Mouse (Mus musculus) liver, embryonic 11.5 days (tissue): ENCODE data around the gene Creld1. TPM values are rescaled to one million over a fixed set of nuclear protein-coding genes. Genes with fewer than 3 reads are reported as not detected.

ENCODE experiments used
- ATAC-seq: fragments of 200-750 bp; cut with Nextera tagmentation; replicated peaks from 2 replicates; pipeline ENCODE4 v1.8.0; 2017; ENCODE audit warnings: moderate number of reproducible peaks, mild to moderate bottlenecking, moderate TSS enrichment, moderate library complexity; ENCODE audit not compliant: low FRiP score
- DNase-seq: peaks from one replicate; pipeline ENCODE4 v3.0.0-alpha.2; 2017; ENCODE audit warnings: low spot score
- H3K27ac ChIP-seq: fragments of 300-500 bp; sonication (generic); 2 replicates; pipeline ENCODE4 v1.5.1; 2014; ENCODE audit warnings: mild to moderate bottlenecking, low read depth, low read length, control low read depth
- H3K27me3 ChIP-seq: fragments of 300-500 bp; sonication (generic); replicated peaks from 2 replicates; pipeline ENCODE4 v1.6.1; 2014; ENCODE audit warnings: low read length, mixed read lengths; ENCODE audit not compliant: control insufficient read depth, insufficient read depth
- H3K36me3 ChIP-seq: fragments of 300-500 bp; sonication (generic); 2 replicates; pipeline ENCODE4 v1.6.1; 2014; ENCODE audit warnings: mild to moderate bottlenecking, low read length, moderate library complexity, mixed read lengths; ENCODE audit not compliant: control insufficient read depth, insufficient read depth
- H3K4me1 ChIP-seq: fragments of 300-500 bp; sonication (generic); replicated peaks from 2 replicates; pipeline ENCODE4 v1.6.1; 2014; ENCODE audit warnings: low read length, mixed read lengths; ENCODE audit not compliant: control insufficient read depth, insufficient read depth
- H3K4me2 ChIP-seq: fragments of 300-500 bp; sonication (generic); 2 replicates; pipeline ENCODE4 v1.6.1; 2014; ENCODE audit warnings: mild to moderate bottlenecking, control low read depth, moderate library complexity
- H3K4me3 ChIP-seq: fragments of 300-500 bp; sonication (generic); 2 replicates; pipeline ENCODE4 v1.5.1; 2014; ENCODE audit warnings: low read depth, low read length, control low read depth
- H3K9ac ChIP-seq: fragments of 300-500 bp; sonication (generic); 2 replicates; pipeline ENCODE4 v1.6.1; 2014; ENCODE audit warnings: low read depth, low read length, control low read depth
- H3K9me3 ChIP-seq: fragments of 300-500 bp; sonication (generic); 2 replicates; pipeline ENCODE4 v1.6.1; 2016; ENCODE audit warnings: low read length, inconsistent platforms, mixed read lengths; ENCODE audit not compliant: control insufficient read depth
- WGBS: fragments of 180-500 bp; shearing (Covaris S2); extraction: QIAGEN DNeasy Blood & Tissue Kit; methylation state at CpG from one replicate; pipeline ENCODE4 v1.1.7; 2014; 5-methylcytosine and 5-hydroxymethylcytosine counted together
- microRNA-seq: library from miRNA; unstranded; fragments of <30 nt; microRNA quantifications from one replicate; pipeline ENCODE4, GENCODE M21; 2017; ENCODE audit warnings: borderline number of aligned reads
- polyA plus RNA-seq: library from polyadenylated mRNA; unstranded; fragments of >200 nt; fragmentation: Nextera tagmentation; extraction: Ambion mirVana; gene quantifications from 2 replicates; pipeline ENCODE4 v1.2.1, GENCODE M21; 2014

The Creld1 gene
- polyA plus RNA-seq, 1 experiment from 2014 or later, result 18.5 TPM

DNA sequence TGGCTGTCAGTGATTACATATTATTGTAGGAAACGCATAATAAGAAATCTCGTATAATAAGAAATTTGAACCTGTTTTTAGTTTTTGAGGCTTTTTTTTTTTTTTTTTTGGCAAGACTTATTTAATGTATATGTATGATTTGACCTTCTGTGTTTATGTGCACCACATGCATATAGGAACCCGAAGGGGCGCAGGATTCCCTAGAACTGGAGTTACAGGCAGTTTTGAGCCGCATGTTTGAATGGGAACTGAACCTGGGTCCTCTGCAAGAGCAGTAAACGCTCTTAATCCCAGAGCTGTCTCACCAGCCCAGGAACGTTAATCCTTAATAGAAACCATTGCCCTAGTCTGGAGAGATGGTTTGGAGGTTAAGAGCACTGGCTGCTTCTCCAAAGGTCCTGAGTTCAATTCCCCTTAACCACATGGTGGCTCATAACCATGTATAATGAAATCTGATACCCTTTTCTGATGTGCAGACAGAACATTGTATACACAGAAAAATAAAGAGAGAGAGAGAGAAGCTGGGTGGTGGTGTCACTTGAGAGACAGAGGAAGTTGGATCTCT is 48.8 kb downstream of the Creld1 start:
- Histone ChIP-seq H3K4me3 (peak overlapping the region; percentile 70), H3K9me3 (no peaks in the 10 kb centered on the region), H3K27me3 (no peaks in the 10 kb centered on the region), H3K27ac (peak overlapping the region; percentile 23; the same call in 1 of the 2 replicates), H3K9ac (peak overlapping the region; percentile 64), H3K4me2 (peak overlapping the region; percentile 75), H3K36me3 (peaks cover 8% of the 10 kb centered on the region; the same call in 1 of the 2 replicates), H3K4me1 (peaks cover 8% of the 10 kb centered on the region; the same call in 1 of the 2 replicates)
- WGBS, result 7% methylated on average over 7 of the region's 7 CpGs
- ATAC-seq (no peak), DNase-seq (no peak)

GRCm38 (mm10) chr6:113534886-113535285 is 51.8 kb downstream of the Creld1 start:
- Histone ChIP-seq H3K4me3 (no peak overlapping the region), H3K27me3 (no peaks in the 10 kb centered on the region), H3K4me1 (peaks cover 6% of the 10 kb centered on the region; the same call in 1 of the 2 replicates), H3K9ac (no peak overlapping the region), H3K9me3 (no peaks in the 10 kb centered on the region), H3K27ac (no peak overlapping the region), H3K36me3 (peaks cover 8% of the 10 kb centered on the region; the same call in 1 of the 2 replicates), H3K4me2 (no peak overlapping the region)
- 90% methylated on average over 7 of the region's 7 CpGs for WGBS
- ATAC-seq (no peak), DNase-seq (no peak)

- Histone ChIP-seq H3K36me3 (peaks cover 10% of the 10 kb centered on the region; the same call in 1 of the 2 replicates), H3K27me3 (no peaks in the 10 kb centered on the region), H3K9ac (no peak overlapping the region), H3K4me3 (no peak overlapping the region), H3K27ac (no peak overlapping the region), H3K9me3 (no peaks in the 10 kb centered on the region), H3K4me1 (no peaks in the 10 kb centered on the region), H3K4me2 (no peak overlapping the region)
- 85% methylated on average over 6 of the region's 6 CpGs for WGBS
- DNase-seq (no peak), ATAC-seq (no peak)
These were observed 58.5 kb downstream of the Creld1 start for GRCm38 (mm10) chr6:113541610-113542009.

Small RNA genes lying within 50 kb of the gene (microRNA-seq; reads per million reads assigned to microRNA genes)
- gene Gm23365, result not detected

Other genes with a start within 250 kb of the Creld1 start
- 29.9 and 30.7 TPM in 2 replicates for gene Mtmr14, start 245.5 kb upstream of the Creld1 start, polyA plus RNA-seq
- 0.07 TPM in 1 of 2 replicates, not detected in the other for gene Cpne9, start 201.0 kb upstream of the Creld1 start, polyA plus RNA-seq
- gene Brpf1, start 176.2 kb upstream of the Creld1 start, polyA plus RNA-seq, result 22.0 and 23.3 TPM in 2 replicates
- gene Ogg1, start 156.3 kb upstream of the Creld1 start, polyA plus RNA-seq, result 12.7 and 15.1 TPM in 2 replicates
- gene Camk1, start 139.3 kb upstream of the Creld1 start, polyA plus RNA-seq, result 48.5 and 49.1 TPM in 2 replicates
- 43.8 and 49.7 TPM in 2 replicates for gene Tada3, start 105.4 kb upstream of the Creld1 start, polyA plus RNA-seq
- 239 and 241 TPM in 2 replicates for gene Arpc4, start 105.2 kb upstream of the Creld1 start, polyA plus RNA-seq
- 1.6 and 2.4 TPM in 2 replicates for gene Ttll3, start 94.0 kb upstream of the Creld1 start, polyA plus RNA-seq
- gene Rpusd3, start 64.0 kb upstream of the Creld1 start, polyA plus RNA-seq, result 27.4 and 32.1 TPM in 2 replicates
- gene Cidec, start 47.5 kb upstream of the Creld1 start, polyA plus RNA-seq, result 0.26 TPM in 1 of 2 replicates, not detected in the other
- 72.1 and 72.7 TPM in 2 replicates for gene Jagn1, start 40.7 kb upstream of the Creld1 start, polyA plus RNA-seq
- gene Il17re, start 24.8 kb upstream of the Creld1 start, polyA plus RNA-seq, result 0.74 and 1.5 TPM in 2 replicates
- 4.6 and 5.3 TPM in 2 replicates for gene Il17rc, start 11.9 kb upstream of the Creld1 start, polyA plus RNA-seq
- 0.16 TPM in 2 replicates for gene Prrt3, start 18.6 kb downstream of the Creld1 start, polyA plus RNA-seq
- 70.8 and 75.8 TPM in 2 replicates for gene Emc3, start 48.4 kb downstream of the Creld1 start, polyA plus RNA-seq
- gene Fancd2, start 48.4 kb downstream of the Creld1 start, polyA plus RNA-seq, result 19.1 and 22.7 TPM in 2 replicates
- gene Fancd2os, start 117.4 kb downstream of the Creld1 start, polyA plus RNA-seq, result 0.18 TPM in 2 replicates
- 166 and 173 TPM in 2 replicates for gene Brk1, start 121.5 kb downstream of the Creld1 start, polyA plus RNA-seq
- 24.8 and 29.5 TPM in 2 replicates for gene Vhl, start 140.7 kb downstream of the Creld1 start, polyA plus RNA-seq
- gene Irak2, start 155.2 kb downstream of the Creld1 start, polyA plus RNA-seq, result 14.1 and 14.8 TPM in 2 replicates
- gene Tatdn2, start 213.8 kb downstream of the Creld1 start, polyA plus RNA-seq, result 1.2 TPM in 2 replicates
- gene Ghrl, start 236.6 kb downstream of the Creld1 start, polyA plus RNA-seq, result 0.45 TPM in 1 of 2 replicates, not detected in the other